In genomic region chr9:85327242-85328211, GRCm38 (mm10) we compare ENCODE assay signal across 8 mouse cellular contexts. TPM values are rescaled to one million over a fixed set of nuclear protein-coding genes. Genes with fewer than 3 reads are reported as not detected.
DNase-seq lines count a peak whose midpoint lies in the region; ATAC-seq and TF ChIP-seq lines count a peak whose summit lies in the region.

Tent5a (minus strand) TSS chr9:85327348.

- H3K4me2 ChIP-seq in embryonic facial prominence, embryonic 14.5 days (ENCODE audit: low read depth, low read length) = peak within 1 kb of the TSS; percentile 89
- peak within 1 kb of the TSS; percentile 91 for H3K4me2 ChIP-seq in limb, embryonic 14.5 days (replicated peaks; ENCODE audit: low read depth, low read length, severe bottlenecking)
- peak within 1 kb of the TSS; percentile 98 for H3K4me2 ChIP-seq in midbrain, embryonic 15.5 days

- peak within 1 kb of the TSS; percentile 71 for H3K9ac ChIP-seq in embryonic facial prominence, embryonic 14.5 days (ENCODE audit: low read depth, low read length)
- peak within 1 kb of the TSS; percentile 70 for H3K9ac ChIP-seq in limb, embryonic 14.5 days (ENCODE audit: low read depth, low read length, severe bottlenecking)
- H3K9ac ChIP-seq in midbrain, embryonic 15.5 days = peak within 1 kb of the TSS; percentile 40

- TF ChIP-seq POLR2A in limb, embryonic 14.5 days (IDR thresholded peaks at IDR 0.05; ENCODE audit: borderline replicate concordance, extremely low read depth, insufficient read depth, insufficient read length) = no peak

- no peak for ATAC-seq in cerebellum, adult (ENCODE audit: insufficient number of reproducible peaks, low FRiP score, low TSS enrichment)
- ATAC-seq in embryonic facial prominence, embryonic 14.5 days (ENCODE audit: low read depth) = peak; percentile 94
- ATAC-seq in limb, embryonic 14.5 days (ENCODE audit: low FRiP score, low read depth) = peak; percentile 88
- peak; percentile 90 for ATAC-seq in midbrain, embryonic 15.5 days (replicated peaks)

- no peaks in the 10 kb centered on the region for H3K9me3 ChIP-seq in embryonic facial prominence, embryonic 14.5 days (ENCODE audit: control insufficient read depth, low read length)
- H3K9me3 ChIP-seq in limb, embryonic 14.5 days (ENCODE audit: control insufficient read depth, low read length) = no peaks in the 10 kb centered on the region
- no peaks in the 10 kb centered on the region for H3K9me3 ChIP-seq in midbrain, embryonic 15.5 days

- H3K27ac ChIP-seq in embryonic facial prominence, embryonic 14.5 days (replicated peaks; ENCODE audit: low read depth, low read length) = peak within 1 kb of the TSS; percentile 85
- peak within 1 kb of the TSS; percentile 86 for H3K27ac ChIP-seq in limb, embryonic 14.5 days (replicated peaks; ENCODE audit: low read depth, low read length)
- H3K27ac ChIP-seq in midbrain, embryonic 15.5 days = peak within 1 kb of the TSS; percentile 66

- peak; percentile 7 to 15 for DNase-seq in cerebellum, adult 18-20 months
- DNase-seq in embryonic facial prominence, embryonic 14.5 days (ENCODE audit: low spot score) = peak; percentile 95
- peak; percentile 77 for DNase-seq in heart, adult 8-10 months (ENCODE audit: low spot score)
- peak; percentile 70 to 78 for DNase-seq in kidney, adult 8-10 months
- peak; percentile 90 for DNase-seq in limb, embryonic 14.5 days (ENCODE audit: low spot score)
- DNase-seq in spleen, adult 18-20 months = peak; percentile 78 to 80

- peak within 1 kb of the TSS; percentile 66 for H3K4me3 ChIP-seq in embryonic facial prominence, embryonic 14.5 days (ENCODE audit: low read depth, low read length)
- peak within 1 kb of the TSS; percentile 65 for H3K4me3 ChIP-seq in limb, embryonic 14.5 days (replicated peaks; ENCODE audit: low read length)
- peak within 1 kb of the TSS; percentile 52 for H3K4me3 ChIP-seq in midbrain, embryonic 15.5 days

- H3K4me1 ChIP-seq in embryonic facial prominence, embryonic 14.5 days (ENCODE audit: control insufficient read depth, insufficient read depth, low read length) = no peaks in the 10 kb centered on the region
- no peaks in the 10 kb centered on the region for H3K4me1 ChIP-seq in limb, embryonic 14.5 days (ENCODE audit: control insufficient read depth, insufficient read depth, low read length)
- H3K4me1 ChIP-seq in midbrain, embryonic 15.5 days = peaks cover 20% of the 10 kb centered on the region

- H3K27me3 ChIP-seq in embryonic facial prominence, embryonic 14.5 days (replicated peaks; ENCODE audit: control insufficient read depth, insufficient read depth, low read length) = peaks cover 12% of the 10 kb centered on the region; the same call in 1 of the 2 replicates
- H3K27me3 ChIP-seq in limb, embryonic 14.5 days (ENCODE audit: control insufficient read depth, insufficient read depth, low read length) = 0 out of 2 replicates have a peak, but pooled peaks cover 2% of the 10 kb centered on the region
- no peaks in the 10 kb centered on the region for H3K27me3 ChIP-seq in midbrain, embryonic 15.5 days (replicated peaks)

- under 1% methylated on average over 55 of the region's 72 CpGs for WGBS in embryonic facial prominence, embryonic 14.5 days
- whole genome bisulfite sequencing in limb, embryonic 14.5 days = under 1% methylated on average over 62 of the region's 72 CpGs
- under 1% methylated on average over 67 of the region's 72 CpGs for WGBS in midbrain, embryonic 15.5 days

- no peaks in the 10 kb centered on the region for H3K36me3 ChIP-seq in embryonic facial prominence, embryonic 14.5 days (ENCODE audit: control insufficient read depth, insufficient read depth, low read length)
- peaks cover 9% of the 10 kb centered on the region; the same call in 1 of the 2 replicates for H3K36me3 ChIP-seq in limb, embryonic 14.5 days (ENCODE audit: control insufficient read depth, insufficient read depth, low read length)
- no peaks in the 10 kb centered on the region for H3K36me3 ChIP-seq in midbrain, embryonic 15.5 days (replicated peaks)

RNA-seq across cellular contexts. Expression of gene Tent5a, which starts in this region (rescaled TPM):
- 29.6 and 34.2 TPM in 2 replicates for polyA plus RNA-seq in embryonic facial prominence, embryonic 14.5 days (2014; fragmentation: Nextera tagmentation; extraction: Ambion mirVana)
- 1 to 10 TPM; 5.2 to 9.2 (median 7.7) TPM for total RNA-seq in heart, adult 8-10 months (2022)
- 18.1 and 18.5 TPM in 2 replicates for polyA plus RNA-seq in limb, embryonic 14.5 days (2012; rRNA removed)
- polyA plus RNA-seq in limb, embryonic 14.5 days (2014; fragmentation: Nextera tagmentation; extraction: Ambion mirVana) = 29.3 and 32.4 TPM in 2 replicates
- polyA plus RNA-seq in midbrain, embryonic 15.5 days (2015; fragmentation: Nextera tagmentation; extraction: Ambion mirVana) = 4.5 and 5.0 TPM in 2 replicates

Comparison
In these comparisons a context has a peak if more than half of its experiments do, and no peak if none do; other contexts are left out.
1. DNase-seq: peak in every context shown above with its lines; median percentile 95 in embryonic facial prominence, embryonic 14.5 days; 90 in limb, embryonic 14.5 days; 79 in spleen, adult 18-20 months; 77 in heart, adult 8-10 months; 74 in kidney, adult 8-10 months; 11 in cerebellum, adult 18-20 months.